Mouse (Mus musculus): ENCODE results near the gene Teddm1a.

DNA sequence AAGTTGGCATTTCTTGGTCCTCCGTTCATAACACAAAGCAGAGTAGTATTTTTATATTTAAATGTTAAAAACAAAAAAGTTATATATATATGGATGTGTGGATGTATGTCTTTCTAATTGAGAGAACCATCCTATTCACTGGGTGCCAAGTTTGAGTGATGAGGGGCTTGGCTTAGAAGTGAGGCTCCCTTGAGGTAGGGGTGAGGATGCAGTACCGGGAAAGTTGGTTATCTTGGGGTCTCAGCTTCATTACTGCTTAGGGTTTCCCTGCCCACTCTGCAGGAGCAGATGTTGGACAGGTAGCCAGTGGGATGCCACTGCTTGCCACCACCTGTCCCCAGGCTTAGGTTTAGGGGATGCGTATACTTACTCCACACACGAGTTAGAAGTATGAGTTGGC, 17.2 kb downstream of the Teddm1a start:
- no peak for TF ChIP-seq CTCF (IDR thresholded peaks at IDR 0.05; ENCODE audit: low read depth)
- TF ChIP-seq EP300 (IDR thresholded peaks at IDR 0.05; ENCODE audit: low read depth) = no peak

All from liver, postnatal 0 days (tissue).